Mouse (Mus musculus): ENCODE measurements around the gene Flywch1. TPM values are rescaled to one million over a fixed set of nuclear protein-coding genes. Genes with fewer than 3 reads are reported as not detected.
"Not testable (repeated sequence)": the region's sequence is repeated elsewhere in the genome, so short reads cannot be mapped to it uniquely, and the experiment has no call there.

The Flywch1 gene
- polyA plus RNA-seq, 1 experiment from 2014 or later: 13.0 TPM

- Histone ChIP-seq H3K4me2 (no peak overlapping the region), H3K36me3 (no peaks in the 10 kb centered on the region), H3K27ac (no peak overlapping the region), H3K9me3 (replicated peaks) (no peaks in the 10 kb centered on the region), H3K4me1 (replicated peaks) (peaks cover 5% of the 10 kb centered on the region), H3K4me3 (replicated peaks) (no peak overlapping the region), H3K27me3 (0 out of 2 replicates have a peak, but pooled peaks cover 4% of the 10 kb centered on the region), H3K9ac (no peak overlapping the region)
- ATAC-seq (ENCODE audit: low read depth) (no peak), DNase-seq (no peak)
- 61% methylated on average over 2 of the region's 2 CpGs for WGBS (ENCODE audit: insufficient replicate concordance)
Measured at GRCm38 (mm10) chr17:23777141-23777540, 5.7 kb upstream of the Flywch1 start.

GRCm38 (mm10) chr17:23776216-23776615 lies 4.8 kb upstream of the Flywch1 start:
- WGBS (ENCODE audit: insufficient replicate concordance): 75% methylated on average over 10 of the region's 10 CpGs
- ATAC-seq (ENCODE audit: low read depth): no peak

GRCm38 (mm10) chr17:23774090-23774489 lies 2.7 kb upstream of the Flywch1 start:
- WGBS (ENCODE audit: insufficient replicate concordance): 4% methylated on average over 12 of the region's 12 CpGs
- no peak overlapping the region for H3K4me3 ChIP-seq (replicated peaks)
- H3K4me2 ChIP-seq: no peak overlapping the region
- ATAC-seq (ENCODE audit: low read depth) (peak; percentile 29), DNase-seq (peak; percentile 36)
- no peaks in the 10 kb centered on the region for H3K27me3 ChIP-seq
- no peak overlapping the region for H3K27ac ChIP-seq
- no peaks in the 10 kb centered on the region for H3K9me3 ChIP-seq (replicated peaks)
- peaks cover 25% of the 10 kb centered on the region for H3K4me1 ChIP-seq (replicated peaks)
- H3K36me3 ChIP-seq: no peaks in the 10 kb centered on the region
- no peak overlapping the region for H3K9ac ChIP-seq

More at GRCm38 (mm10) chr17:23776216-23776615, 4.8 kb upstream of the Flywch1 start:
- H3K36me3 ChIP-seq: no peaks in the 10 kb centered on the region
- no peak overlapping the region for H3K4me3 ChIP-seq (replicated peaks)
- no peak overlapping the region for H3K9ac ChIP-seq
- H3K4me1 ChIP-seq (replicated peaks): peaks cover 11% of the 10 kb centered on the region
- no peak overlapping the region for H3K27ac ChIP-seq
- DNase-seq: no peak
- H3K4me2 ChIP-seq: no peak overlapping the region
- H3K9me3 ChIP-seq (replicated peaks): no peaks in the 10 kb centered on the region
- 0 out of 2 replicates have a peak, but pooled peaks cover 4% of the 10 kb centered on the region for H3K27me3 ChIP-seq

GRCm38 (mm10) chr17:23773676-23774075 lies 2.3 kb upstream of the Flywch1 start:
- Histone ChIP-seq H3K4me1 (replicated peaks) (peaks cover 25% of the 10 kb centered on the region), H3K9ac (no peak overlapping the region), H3K27me3 (no peaks in the 10 kb centered on the region), H3K4me2 (no peak overlapping the region), H3K9me3 (replicated peaks) (no peaks in the 10 kb centered on the region), H3K36me3 (no peaks in the 10 kb centered on the region), H3K27ac (no peak overlapping the region), H3K4me3 (replicated peaks) (no peak overlapping the region)
- whole genome bisulfite sequencing (ENCODE audit: insufficient replicate concordance): 56% methylated on average over 6 of the region's 6 CpGs
- ATAC-seq (ENCODE audit: low read depth): no peak
- no peak for DNase-seq

GRCm38 (mm10) chr17:23772219-23772556 lies 786 bp upstream of the Flywch1 start:
- Histone ChIP-seq H3K4me2 (peak overlapping the region; percentile 93; the same call in 1 of the 2 replicates), H3K4me1 (replicated peaks) (peaks cover 25% of the 10 kb centered on the region)
- H3K27me3 ChIP-seq; H3K9ac ChIP-seq; ATAC-seq (ENCODE audit: low read depth); DNase-seq; H3K9me3 ChIP-seq (replicated peaks); H3K4me3 ChIP-seq (replicated peaks); H3K36me3 ChIP-seq; H3K27ac ChIP-seq: not testable (repeated sequence)
- 62% methylated on average over 2 of the region's 2 CpGs for WGBS (ENCODE audit: insufficient replicate concordance)

GRCm38 (mm10) chr17:23770896-23771283 lies 512 bp downstream of the Flywch1 start:
- ATAC-seq (ENCODE audit: low read depth): peak; percentile 22; the same call in 1 of the 2 replicates
- 2% methylated on average over 19 of the region's 19 CpGs for WGBS (ENCODE audit: insufficient replicate concordance)
- DNase-seq: peak; percentile 32
- Histone ChIP-seq H3K27me3 (no peaks in the 10 kb centered on the region), H3K36me3 (no peaks in the 10 kb centered on the region), H3K9me3 (replicated peaks) (no peaks in the 10 kb centered on the region), H3K9ac (peak overlapping the region; percentile 96), H3K27ac (peak overlapping the region; percentile 77), H3K4me3 (replicated peaks) (peak overlapping the region; percentile 96), H3K4me1 (replicated peaks) (peaks cover 25% of the 10 kb centered on the region), H3K4me2 (peak overlapping the region; percentile 93)

GRCm38 (mm10) chr17:23770493-23770892 lies 909 bp downstream of the Flywch1 start:
- WGBS (ENCODE audit: insufficient replicate concordance): 29% methylated on average over 2 of the region's 2 CpGs
- ATAC-seq (ENCODE audit: low read depth): no peak
- no peaks in the 10 kb centered on the region for H3K36me3 ChIP-seq

DNA sequence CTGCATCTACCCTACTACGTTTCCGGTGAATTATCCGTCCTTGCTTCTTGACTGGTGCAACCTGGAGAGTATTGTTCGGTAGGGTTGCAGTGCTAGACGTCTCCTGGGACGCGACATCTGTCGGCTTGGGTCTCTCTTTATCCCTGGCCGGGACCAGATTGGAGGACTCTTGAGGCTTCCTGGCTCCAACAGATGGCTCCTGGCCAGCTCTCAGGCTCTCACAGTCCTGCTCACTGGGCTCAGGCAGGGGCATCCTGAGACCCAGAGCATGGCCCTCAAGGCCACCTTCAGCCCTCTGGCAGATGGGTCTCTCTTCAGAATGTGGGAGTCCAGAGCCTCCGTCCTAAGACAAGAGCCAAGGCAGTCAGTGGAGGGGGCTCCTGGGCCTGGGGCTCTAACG lies 8.4 kb downstream of the Flywch1 start:
- H3K9ac ChIP-seq: no peak overlapping the region
- DNase-seq (no peak), ATAC-seq (ENCODE audit: low read depth) (no peak)
- H3K4me1 ChIP-seq (replicated peaks): peaks cover 7% of the 10 kb centered on the region
- no peaks in the 10 kb centered on the region for H3K9me3 ChIP-seq (replicated peaks)
- no peak overlapping the region for H3K4me3 ChIP-seq (replicated peaks)
- WGBS (ENCODE audit: insufficient replicate concordance): 79% methylated on average over 11 of the region's 11 CpGs
- H3K27ac ChIP-seq: no peak overlapping the region
- H3K27me3 ChIP-seq: no peaks in the 10 kb centered on the region
- H3K36me3 ChIP-seq: peaks cover 6% of the 10 kb centered on the region; the same call in 1 of the 2 replicates
- H3K4me2 ChIP-seq: no peak overlapping the region

More at GRCm38 (mm10) chr17:23770493-23770892, 909 bp downstream of the Flywch1 start:
- peak overlapping the region; percentile 96 for H3K9ac ChIP-seq
- H3K4me2 ChIP-seq: peak overlapping the region; percentile 93
- H3K27ac ChIP-seq: no peak overlapping the region
- H3K4me3 ChIP-seq (replicated peaks): peak overlapping the region; percentile 96
- H3K9me3 ChIP-seq (replicated peaks): no peaks in the 10 kb centered on the region
- no peak for DNase-seq
- H3K4me1 ChIP-seq (replicated peaks): peaks cover 25% of the 10 kb centered on the region
- H3K27me3 ChIP-seq: no peaks in the 10 kb centered on the region

DNA sequence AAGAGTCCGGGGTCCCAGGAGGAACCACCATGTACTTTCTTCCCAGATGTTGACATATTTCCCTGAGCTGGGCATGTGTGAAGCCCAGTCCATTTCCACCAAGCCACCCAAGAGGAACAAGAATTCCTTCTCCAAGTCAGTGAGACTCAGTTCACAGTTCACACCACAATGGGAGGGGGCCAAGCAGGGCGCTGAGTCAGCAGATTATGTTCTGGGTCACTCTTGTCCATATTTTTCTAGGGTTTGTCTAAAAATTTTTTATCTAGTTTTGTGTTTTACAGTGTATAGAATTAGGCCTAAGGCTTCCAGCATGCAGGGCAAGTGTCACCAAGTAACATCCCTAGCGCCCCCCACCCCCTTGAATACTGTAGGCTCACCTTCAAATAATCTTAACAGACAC lies 10.2 kb downstream of the Flywch1 start:
- Histone ChIP-seq H3K4me3 (replicated peaks) (no peak overlapping the region), H3K27ac (no peak overlapping the region), H3K9me3 (replicated peaks) (no peaks in the 10 kb centered on the region), H3K27me3 (no peaks in the 10 kb centered on the region), H3K9ac (no peak overlapping the region), H3K4me1 (replicated peaks) (peaks cover 7% of the 10 kb centered on the region), H3K4me2 (no peak overlapping the region), H3K36me3 (peaks cover 9% of the 10 kb centered on the region)
- 73% methylated on average over 3 of the region's 3 CpGs for WGBS (ENCODE audit: insufficient replicate concordance)
- ATAC-seq (ENCODE audit: low read depth) (no peak), DNase-seq (no peak)

GRCm38 (mm10) chr17:23760231-23760630 lies 11.2 kb downstream of the Flywch1 start:
- DNase-seq: no peak

GRCm38 (mm10) chr17:23758801-23759200 lies 12.6 kb downstream of the Flywch1 start:
- ATAC-seq (ENCODE audit: low read depth): no peak
- no peak for DNase-seq
- peaks cover 7% of the 10 kb centered on the region for H3K4me1 ChIP-seq (replicated peaks)
- H3K27ac ChIP-seq: no peak overlapping the region
- H3K9me3 ChIP-seq (replicated peaks): no peaks in the 10 kb centered on the region
- WGBS (ENCODE audit: insufficient replicate concordance): 82% methylated on average over 8 of the region's 8 CpGs
- peaks cover 14% of the 10 kb centered on the region for H3K36me3 ChIP-seq
- no peak overlapping the region for H3K9ac ChIP-seq
- H3K4me2 ChIP-seq: no peak overlapping the region
- no peak overlapping the region for H3K4me3 ChIP-seq (replicated peaks)
- no peaks in the 10 kb centered on the region for H3K27me3 ChIP-seq

More at GRCm38 (mm10) chr17:23760231-23760630, 11.2 kb downstream of the Flywch1 start:
- 84% methylated on average over 9 of the region's 9 CpGs for WGBS (ENCODE audit: insufficient replicate concordance)
- no peak overlapping the region for H3K4me2 ChIP-seq
- H3K4me3 ChIP-seq (replicated peaks): no peak overlapping the region
- no peak overlapping the region for H3K9ac ChIP-seq
- peaks cover 14% of the 10 kb centered on the region for H3K36me3 ChIP-seq
- ATAC-seq (ENCODE audit: low read depth): 0 out of 2 replicates have a peak, but pooled peaks have one; percentile 34
- peaks cover 7% of the 10 kb centered on the region for H3K4me1 ChIP-seq (replicated peaks)
- no peaks in the 10 kb centered on the region for H3K27me3 ChIP-seq
- H3K27ac ChIP-seq: no peak overlapping the region
- H3K9me3 ChIP-seq (replicated peaks): no peaks in the 10 kb centered on the region

DNA sequence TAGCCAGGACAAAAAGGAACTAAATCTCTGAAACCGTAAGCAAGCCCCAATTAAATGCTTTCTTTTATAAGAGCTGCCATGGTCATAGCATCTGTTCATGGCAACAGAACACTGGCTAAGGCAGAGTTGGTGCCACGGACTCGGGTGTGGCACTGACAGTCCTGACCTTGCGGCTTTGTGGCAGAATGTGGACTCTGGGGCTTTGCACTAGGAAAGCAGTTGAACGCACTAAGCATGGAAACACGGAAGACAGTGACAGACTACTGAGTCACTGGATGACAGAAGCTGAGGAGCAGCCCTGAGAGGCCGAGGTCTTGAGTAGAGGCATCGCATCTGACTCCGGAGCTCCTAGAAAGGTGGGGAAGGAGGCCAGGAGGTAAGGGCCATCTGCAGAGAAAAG lies 13.8 kb downstream of the Flywch1 start:
- H3K36me3 ChIP-seq: peaks cover 16% of the 10 kb centered on the region
- H3K4me2 ChIP-seq: no peak overlapping the region
- no peaks in the 10 kb centered on the region for H3K9me3 ChIP-seq (replicated peaks)
- no peak overlapping the region for H3K9ac ChIP-seq
- H3K27me3 ChIP-seq: no peaks in the 10 kb centered on the region
- no peak overlapping the region for H3K4me3 ChIP-seq (replicated peaks)
- DNase-seq: no peak
- H3K4me1 ChIP-seq (replicated peaks): no peaks in the 10 kb centered on the region
- H3K27ac ChIP-seq: no peak overlapping the region
- WGBS (ENCODE audit: insufficient replicate concordance): 79% methylated on average over 9 of the region's 9 CpGs
- ATAC-seq (ENCODE audit: low read depth): no peak
